8 mouse cellular contexts compared by ENCODE assay signal in the genomic region with DNA sequence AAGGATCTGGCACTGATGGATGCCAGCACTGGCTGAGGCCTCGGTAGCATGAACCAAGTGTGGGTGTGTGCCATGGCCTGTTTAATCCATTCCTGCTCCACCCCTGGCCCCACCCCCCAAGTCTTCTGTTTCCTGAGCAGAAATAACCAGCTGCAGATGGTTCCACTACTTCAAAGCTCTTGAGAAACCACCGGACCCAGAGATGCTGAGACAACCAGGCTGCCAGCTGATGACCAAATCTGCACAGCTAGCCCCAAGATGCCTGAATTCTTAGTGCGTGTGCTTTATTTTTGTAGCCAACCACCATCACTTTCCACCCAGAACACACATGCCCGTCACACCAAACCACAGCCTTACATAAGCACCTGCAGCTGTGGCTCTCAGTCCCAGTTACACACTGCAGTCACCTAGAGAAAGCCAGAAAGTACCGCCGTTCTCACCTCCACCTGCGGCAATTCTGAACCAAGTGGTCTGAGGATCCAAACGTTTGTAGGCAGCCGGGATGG. TPM values are rescaled to one million over a fixed set of nuclear protein-coding genes. Genes with fewer than 3 reads are reported as not detected.
DNase-seq lines count a peak whose midpoint lies in the region; ATAC-seq and TF ChIP-seq lines count a peak whose summit lies in the region.

No protein-coding gene starts in this region.

- TF ChIP-seq CTCF in lung, postnatal 0 days (IDR thresholded peaks at IDR 0.05), result no peak

- DNase-seq in adrenal gland, postnatal 14 days, result peak; percentile 64
- no peak for DNase-seq in adrenal gland, adult 8-10 months
- DNase-seq in right cerebral cortex, postnatal 10 days (ENCODE audit: low spot score in 2 of 2), result peak; percentile 43 to 50
- DNase-seq in right cerebral cortex, postnatal 36 days (ENCODE audit: low spot score in 2 of 2), result no peak
- peak; percentile 73 for DNase-seq in lung, postnatal 0 days (ENCODE audit: low spot score)
- DNase-seq in thymus, postnatal 0 days (ENCODE audit: low spot score), result peak; percentile 88
- DNase-seq in midbrain, embryonic 14.5 days, result no peak
- DNase-seq in kidney, adult 11 months, result no peak

- H3K4me3 ChIP-seq in lung, postnatal 0 days (ENCODE audit: low read depth, low read length), result no peak overlapping the region
- H3K4me3 ChIP-seq in midbrain, embryonic 14.5 days (replicated peaks; ENCODE audit: low read depth, low read length), result no peak overlapping the region

- WGBS in lung, postnatal 0 days, result 62% methylated on average over 9 of the region's 9 CpGs
- WGBS in midbrain, embryonic 14.5 days, result 86% methylated on average over 9 of the region's 9 CpGs

- ATAC-seq in lung, postnatal 0 days, result peak; percentile 42
- ATAC-seq in midbrain, embryonic 14.5 days (ENCODE audit: low FRiP score, low TSS enrichment), result no peak

- H3K4me1 ChIP-seq in lung, postnatal 0 days (ENCODE audit: insufficient read depth, low read depth, low read length), result peaks cover 30% of the 10 kb centered on the region
- H3K4me1 ChIP-seq in midbrain, embryonic 14.5 days (ENCODE audit: control insufficient read depth, insufficient read depth, low read length), result peaks cover under 1% of the 10 kb centered on the region; the same call in 1 of the 2 replicates

- no peak overlapping the region for H3K4me2 ChIP-seq in lung, postnatal 0 days (replicated peaks; ENCODE audit: low read depth, low read length)
- H3K4me2 ChIP-seq in midbrain, embryonic 14.5 days (ENCODE audit: low read length), result no peak overlapping the region

- H3K9me3 ChIP-seq in lung, postnatal 0 days (ENCODE audit: low read length), result no peaks in the 10 kb centered on the region
- H3K9me3 ChIP-seq in midbrain, embryonic 14.5 days (ENCODE audit: control insufficient read depth, low read length), result no peaks in the 10 kb centered on the region

- H3K27me3 ChIP-seq in lung, postnatal 0 days (replicated peaks; ENCODE audit: insufficient read depth, low read length), result no peaks in the 10 kb centered on the region
- H3K27me3 ChIP-seq in midbrain, embryonic 14.5 days (ENCODE audit: control insufficient read depth, insufficient read depth, low read length), result no peaks in the 10 kb centered on the region

- H3K9ac ChIP-seq in lung, postnatal 0 days (replicated peaks; ENCODE audit: low read depth), result no peak overlapping the region
- no peak overlapping the region for H3K9ac ChIP-seq in midbrain, embryonic 14.5 days (replicated peaks; ENCODE audit: low read length)

- H3K36me3 ChIP-seq in lung, postnatal 0 days (ENCODE audit: insufficient read depth, low read length), result no peaks in the 10 kb centered on the region
- no peaks in the 10 kb centered on the region for H3K36me3 ChIP-seq in midbrain, embryonic 14.5 days (ENCODE audit: control insufficient read depth, insufficient read depth, low read length)

- no peak overlapping the region for H3K27ac ChIP-seq in lung, postnatal 0 days (ENCODE audit: low read length)
- H3K27ac ChIP-seq in midbrain, embryonic 14.5 days (replicated peaks; ENCODE audit: low read depth, low read length), result no peak overlapping the region

- TF ChIP-seq EP300 in lung, postnatal 0 days (IDR thresholded peaks at IDR 0.05), result no peak

RNA-seq across cellular contexts. Expression of gene Smad3, which starts 20.3 kb away (rescaled TPM):
- 26.5 and 32.9 TPM in 2 replicates for total RNA-seq in adrenal gland, postnatal 14 days (2021)
- total RNA-seq in adrenal gland, adult 8-10 months (2022), result 10 to 100 TPM; 27.0 to 49.6 (median 37.1) TPM
- 11.8 and 12.3 TPM in 2 replicates for polyA plus RNA-seq in lung, postnatal 0 days (2015; fragmentation: Nextera tagmentation; extraction: Ambion mirVana)
- polyA plus RNA-seq in thymus, postnatal 0 days (2015; fragmentation: Nextera tagmentation; extraction: Ambion mirVana), result 18.5 and 21.1 TPM in 2 replicates
- 4.9 and 7.7 TPM in 2 replicates for polyA plus RNA-seq in midbrain, embryonic 14.5 days (2014; fragmentation: Nextera tagmentation; extraction: Ambion mirVana)

Comparison
In these comparisons a context has a peak if more than half of its experiments do, and no peak if none do; other contexts are left out.
1. DNase-seq: peak in adrenal gland, postnatal 14 days (single experiment), right cerebral cortex, postnatal 10 days (2 of 2), lung, postnatal 0 days (single experiment) and thymus, postnatal 0 days (single experiment); none in adrenal gland, adult 8-10 months (single experiment), right cerebral cortex, postnatal 36 days (0 of 2), midbrain, embryonic 14.5 days (single experiment) and kidney, adult 11 months (single experiment).